Mouse (Mus musculus) limb, embryonic 15.5 days (tissue): ENCODE results near the gene Rbfox2. TPM values are rescaled to one million over a fixed set of nuclear protein-coding genes. Genes with fewer than 3 reads are reported as not detected.
"Not testable (repeated sequence)": the region's sequence is repeated elsewhere in the genome, so short reads cannot be mapped to it uniquely, and the experiment has no call there.

Experiments
- ATAC-seq: fragments of 200-750 bp; cut with Nextera tagmentation; 2 replicates; pipeline ENCODE4 v1.8.0; 2017; ENCODE audit warnings: low read depth, moderate TSS enrichment; ENCODE audit not compliant: insufficient number of reproducible peaks, low FRiP score, low TSS enrichment
- H3K27ac ChIP-seq: fragments of 300-500 bp; sonication (generic); 2 replicates; pipeline ENCODE4 v1.5.1; 2015; ENCODE audit warnings: moderate library complexity, mild to moderate bottlenecking, inconsistent platforms
- H3K27me3 ChIP-seq: fragments of 300-500 bp; sonication (generic); 2 replicates; pipeline ENCODE4 v1.6.1; 2015; ENCODE audit warnings: inconsistent platforms
- H3K36me3 ChIP-seq: fragments of 300-500 bp; sonication (generic); 2 replicates; pipeline ENCODE4 v1.6.1; 2015; ENCODE audit warnings: inconsistent platforms
- H3K4me1 ChIP-seq: fragments of 300-500 bp; sonication (generic); 2 replicates; pipeline ENCODE4 v1.6.1; 2015; ENCODE audit warnings: inconsistent platforms
- H3K4me2 ChIP-seq: fragments of 300-500 bp; sonication (generic); 2 replicates; pipeline ENCODE4 v1.6.1; 2015; ENCODE audit warnings: mild to moderate bottlenecking, inconsistent platforms
- H3K4me3 ChIP-seq: fragments of 300-500 bp; sonication (generic); 2 replicates; pipeline ENCODE4 v1.5.1; 2015; ENCODE audit warnings: mild to moderate bottlenecking, inconsistent platforms
- H3K9ac ChIP-seq: fragments of 300-500 bp; sonication (generic); 2 replicates; pipeline ENCODE4 v1.6.1; 2015; ENCODE audit warnings: inconsistent platforms
- H3K9me3 ChIP-seq: fragments of 300-500 bp; sonication (generic); 2 replicates; pipeline ENCODE4 v1.6.1; 2016; ENCODE audit warnings: inconsistent platforms
- WGBS: fragments of 180-500 bp; shearing (Covaris S2); methylation state at CpG from one replicate; pipeline ENCODE4 v1.1.7; 2015; 5-methylcytosine and 5-hydroxymethylcytosine counted together
- polyA plus RNA-seq: library from polyadenylated mRNA; unstranded; fragments of >200 nt; fragmentation: Nextera tagmentation; extraction: Ambion mirVana; gene quantifications from 2 replicates; pipeline ENCODE4 v1.2.1, GENCODE M21; 2015

Rbfox2 gene
- polyA plus RNA-seq, 1 experiment from 2014 or later: 73.2 TPM

GRCm38 (mm10) chr15:77342962-77343526, 36.2 kb upstream of the Rbfox2 start:
- peak overlapping the region; percentile 33; the same call in 1 of the 2 replicates for H3K9ac ChIP-seq
- peaks cover 29% of the 10 kb centered on the region for H3K4me1 ChIP-seq
- peak overlapping the region; percentile 47 for H3K4me2 ChIP-seq
- no peaks in the 10 kb centered on the region for H3K9me3 ChIP-seq
- no peaks in the 10 kb centered on the region for H3K36me3 ChIP-seq
- peak overlapping the region; percentile 85 for H3K27ac ChIP-seq
- WGBS: 34% methylated on average over 18 of the region's 18 CpGs
- no peaks in the 10 kb centered on the region for H3K27me3 ChIP-seq
- 0 out of 2 replicates have a peak, but pooled peaks have one; percentile 9 for ATAC-seq
- peak overlapping the region; percentile 22 for H3K4me3 ChIP-seq

GRCm38 (mm10) chr15:77342005-77342404, 35.2 kb upstream of the Rbfox2 start:
- peaks cover 36% of the 10 kb centered on the region for H3K4me1 ChIP-seq
- ATAC-seq: no peak
- 91% methylated on average over 6 of the region's 6 CpGs for WGBS

GRCm38 (mm10) chr15:77340581-77340980, 33.8 kb upstream of the Rbfox2 start:
- H3K4me1 ChIP-seq: peaks cover 50% of the 10 kb centered on the region
- no peaks in the 10 kb centered on the region for H3K27me3 ChIP-seq

More at GRCm38 (mm10) chr15:77342005-77342404, 35.2 kb upstream of the Rbfox2 start:
- no peak overlapping the region for H3K4me2 ChIP-seq
- H3K27me3 ChIP-seq: no peaks in the 10 kb centered on the region
- H3K27ac ChIP-seq: no peak overlapping the region
- no peak overlapping the region for H3K9ac ChIP-seq
- H3K36me3 ChIP-seq: no peaks in the 10 kb centered on the region
- no peaks in the 10 kb centered on the region for H3K9me3 ChIP-seq
- H3K4me3 ChIP-seq: no peak overlapping the region

GRCm38 (mm10) chr15:77338924-77339429, 32.2 kb upstream of the Rbfox2 start:
- WGBS: 57% methylated on average over 8 of the region's 8 CpGs
- Histone ChIP-seq H3K9ac (no peak overlapping the region), H3K4me3 (no peak overlapping the region), H3K27ac (no peak overlapping the region), H3K27me3 (no peaks in the 10 kb centered on the region), H3K9me3 (no peaks in the 10 kb centered on the region), H3K36me3 (no peaks in the 10 kb centered on the region), H3K4me1 (peaks cover 42% of the 10 kb centered on the region), H3K4me2 (no peak overlapping the region)
- ATAC-seq: no peak

More at GRCm38 (mm10) chr15:77340581-77340980, 33.8 kb upstream of the Rbfox2 start:
- H3K4me3 ChIP-seq: no peak overlapping the region
- ATAC-seq: no peak
- no peak overlapping the region for H3K4me2 ChIP-seq
- H3K36me3 ChIP-seq: no peaks in the 10 kb centered on the region
- no peak overlapping the region for H3K9ac ChIP-seq
- H3K27ac ChIP-seq: no peak overlapping the region
- H3K9me3 ChIP-seq: no peaks in the 10 kb centered on the region

GRCm38 (mm10) chr15:77338451-77338850, 31.6 kb upstream of the Rbfox2 start:
- Histone ChIP-seq H3K9ac (no peak overlapping the region), H3K27ac (peak overlapping the region; percentile 88; the same call in 1 of the 2 replicates), H3K4me2 (no peak overlapping the region), H3K4me3 (no peak overlapping the region), H3K4me1 (peaks cover 37% of the 10 kb centered on the region), H3K36me3 (no peaks in the 10 kb centered on the region), H3K27me3 (no peaks in the 10 kb centered on the region), H3K9me3 (no peaks in the 10 kb centered on the region)
- no peak for ATAC-seq
- WGBS: 70% methylated on average over 7 of the region's 7 CpGs

- Histone ChIP-seq H3K9ac (no peak overlapping the region), H3K9me3 (no peaks in the 10 kb centered on the region), H3K27me3 (no peaks in the 10 kb centered on the region), H3K36me3 (no peaks in the 10 kb centered on the region), H3K4me1 (peaks cover 31% of the 10 kb centered on the region), H3K4me3 (no peak overlapping the region), H3K27ac (peak overlapping the region; percentile 88), H3K4me2 (no peak overlapping the region)
- ATAC-seq: no peak
- 46% methylated on average over 3 of the region's 3 CpGs for WGBS
Measured at GRCm38 (mm10) chr15:77337926-77338325, 31.1 kb upstream of the Rbfox2 start.

GRCm38 (mm10) chr15:77336968-77337341, 30.2 kb upstream of the Rbfox2 start:
- Histone ChIP-seq H3K9me3 (no peaks in the 10 kb centered on the region), H3K27me3 (no peaks in the 10 kb centered on the region), H3K27ac (peak overlapping the region; percentile 88), H3K9ac (no peak overlapping the region), H3K4me2 (peak overlapping the region; percentile 47), H3K36me3 (no peaks in the 10 kb centered on the region), H3K4me3 (peak overlapping the region; percentile 26), H3K4me1 (peaks cover 27% of the 10 kb centered on the region)
- ATAC-seq: no peak
- 34% methylated on average over 9 of the region's 9 CpGs for WGBS

GRCm38 (mm10) chr15:77336287-77336967, 29.6 kb upstream of the Rbfox2 start:
- Histone ChIP-seq H3K27ac (peak overlapping the region; percentile 88), H3K4me2 (peak overlapping the region; percentile 47), H3K4me1 (peaks cover 30% of the 10 kb centered on the region), H3K27me3 (no peaks in the 10 kb centered on the region), H3K9me3 (no peaks in the 10 kb centered on the region), H3K9ac (0 out of 2 replicates have a peak overlapping the region, but pooled peaks have one; percentile 23), H3K4me3 (peak overlapping the region; percentile 26), H3K36me3 (no peaks in the 10 kb centered on the region)
- ATAC-seq: peak; percentile 84
- under 1% methylated on average over 32 of the region's 32 CpGs for WGBS

- H3K9me3 ChIP-seq, H3K27me3 ChIP-seq, H3K4me2 ChIP-seq, H3K4me3 ChIP-seq, H3K36me3 ChIP-seq, H3K9ac ChIP-seq, ATAC-seq, H3K27ac ChIP-seq: not testable (repeated sequence)
- peaks cover 32% of the 10 kb centered on the region for H3K4me1 ChIP-seq
- WGBS: 69% methylated on average over 3 of the region's 3 CpGs
Measured at GRCm38 (mm10) chr15:77335185-77335584, 28.4 kb upstream of the Rbfox2 start.

- Histone ChIP-seq H3K9me3 (no peaks in the 10 kb centered on the region), H3K27ac (peak overlapping the region; percentile 29; the same call in 1 of the 2 replicates), H3K4me3 (no peak overlapping the region), H3K27me3 (no peaks in the 10 kb centered on the region), H3K4me2 (no peak overlapping the region), H3K4me1 (peaks cover 25% of the 10 kb centered on the region), H3K36me3 (no peaks in the 10 kb centered on the region), H3K9ac (no peak overlapping the region)
- ATAC-seq: no peak
- WGBS: 58% methylated on average over 7 of the region's 7 CpGs
Measured at GRCm38 (mm10) chr15:77332272-77332991, 25.6 kb upstream of the Rbfox2 start.

- no peak overlapping the region for H3K9ac ChIP-seq
- peaks cover 15% of the 10 kb centered on the region for H3K4me1 ChIP-seq
- no peak for ATAC-seq
- 54% methylated on average over 4 of the region's 4 CpGs for WGBS
- no peaks in the 10 kb centered on the region for H3K27me3 ChIP-seq
- no peaks in the 10 kb centered on the region for H3K9me3 ChIP-seq
- H3K27ac ChIP-seq: peak overlapping the region; percentile 29; the same call in 1 of the 2 replicates
- H3K36me3 ChIP-seq: no peaks in the 10 kb centered on the region
- no peak overlapping the region for H3K4me3 ChIP-seq
- H3K4me2 ChIP-seq: no peak overlapping the region
Measured at GRCm38 (mm10) chr15:77331444-77331843, 24.6 kb upstream of the Rbfox2 start.
